Mouse (Mus musculus) midbrain, postnatal 0 days (tissue): ENCODE results near the gene Mtmr6. TPM values are rescaled to one million over a fixed set of nuclear protein-coding genes. Genes with fewer than 3 reads are reported as not detected.

Source experiments
- ATAC-seq: fragments of 200-750 bp; cut with Nextera tagmentation; 2 replicates; pipeline ENCODE4 v1.8.0; 2017; ENCODE audit warnings: moderate number of reproducible peaks, mild to moderate bottlenecking, moderate TSS enrichment, moderate library complexity; ENCODE audit not compliant: low FRiP score
- DNase-seq: peaks from one replicate; pipeline ENCODE4 v3.0.0-alpha.2; 2015; ENCODE audit warnings: low spot score
- H3K27ac ChIP-seq: fragments of 300-500 bp; sonication (generic); 2 replicates; pipeline ENCODE4 v1.5.1; 2014; ENCODE audit warnings: low read depth, mild to moderate bottlenecking, low read length, mixed read lengths
- H3K27me3 ChIP-seq: fragments of 300-500 bp; sonication (generic); 2 replicates; pipeline ENCODE4 v1.6.1; 2014; ENCODE audit warnings: low read length, control low read depth, mixed read lengths; ENCODE audit not compliant: insufficient read depth
- H3K36me3 ChIP-seq: fragments of 300-500 bp; sonication (generic); 2 replicates; pipeline ENCODE4 v1.6.1; 2014; ENCODE audit warnings: low read length, control low read depth, mixed read lengths; ENCODE audit not compliant: insufficient read depth
- H3K4me1 ChIP-seq: fragments of 300-500 bp; sonication (generic); 2 replicates; pipeline ENCODE4 v1.6.1; 2014; ENCODE audit warnings: mild to moderate bottlenecking, control low read depth, antibody characterized with exemption, low read length, mixed read lengths; ENCODE audit not compliant: insufficient read depth
- H3K4me2 ChIP-seq: fragments of 300-500 bp; sonication (generic); 2 replicates; pipeline ENCODE4 v1.6.1; 2014; ENCODE audit warnings: low read depth, mild to moderate bottlenecking, low read length, mixed read lengths; ENCODE audit not compliant: poor library complexity, severe bottlenecking
- H3K4me3 ChIP-seq: fragments of 300-500 bp; sonication (generic); 2 replicates; pipeline ENCODE4 v1.5.1; 2014; ENCODE audit warnings: low read depth, mild to moderate bottlenecking, low read length, moderate library complexity
- H3K9ac ChIP-seq: fragments of 300-500 bp; sonication (generic); replicated peaks from 2 replicates; pipeline ENCODE4 v1.6.1; 2014; ENCODE audit warnings: mild to moderate bottlenecking, low read length, moderate library complexity, mixed read lengths; ENCODE audit not compliant: poor library complexity, severe bottlenecking
- H3K9me3 ChIP-seq: fragments of 300-500 bp; sonication (generic); 2 replicates; pipeline ENCODE4 v1.6.1; 2016; ENCODE audit warnings: low read length, control low read depth
- CTCF ChIP-seq: IDR thresholded peaks from 2 replicates; pipeline ENCODE4 v1.5.1; 2016; ENCODE audit warnings: antibody characterized with exemption, mild to moderate bottlenecking
- WGBS: fragments of 180-500 bp; shearing (Covaris S2); extraction: QIAGEN DNeasy Blood & Tissue Kit; methylation state at CpG from one replicate; pipeline ENCODE4 v1.1.7; 2014; 5-methylcytosine and 5-hydroxymethylcytosine counted together
- polyA plus RNA-seq: library from polyadenylated mRNA; unstranded; fragments of >200 nt; fragmentation: Nextera tagmentation; extraction: Ambion mirVana; gene quantifications from 2 replicates; pipeline ENCODE4 v1.2.1, GENCODE M21; 2015
- total RNA-seq: library from RNA; depleted of rRNA; stranded (reverse); fragments of >200 nt; gene quantifications from 2 replicates; pipeline ENCODE4 v1.2.3, GENCODE M21; 2014

Gene Mtmr6
- total and polyA plus RNA-seq, 2 experiments from 2014 or later, result 36.1 to 57.7 TPM

GRCm38 (mm10) chr14:60301024-60301423 is 36.0 kb downstream of the Mtmr6 start:
- Histone ChIP-seq H3K4me2 (no peak overlapping the region), H3K9me3 (no peaks in the 10 kb centered on the region), H3K27me3 (no peaks in the 10 kb centered on the region), H3K9ac (no peak overlapping the region), H3K27ac (no peak overlapping the region), H3K4me1 (no peaks in the 10 kb centered on the region), H3K4me3 (no peak overlapping the region), H3K36me3 (peaks cover 35% of the 10 kb centered on the region)
- WGBS, result 29% methylated on average over 6 of the region's 6 CpGs
- DNase-seq (no peak), ATAC-seq (no peak)
- no peak for TF ChIP-seq CTCF

- H3K27ac ChIP-seq, result no peak overlapping the region
- H3K9me3 ChIP-seq, result no peaks in the 10 kb centered on the region
- ATAC-seq (no peak), DNase-seq (peak; percentile 11)
- no peak overlapping the region for H3K4me2 ChIP-seq
- H3K36me3 ChIP-seq, result peaks cover 22% of the 10 kb centered on the region
- WGBS, result 55% methylated on average over 4 of the region's 4 CpGs
- TF ChIP-seq CTCF, result no peak
- H3K27me3 ChIP-seq, result no peaks in the 10 kb centered on the region
- no peaks in the 10 kb centered on the region for H3K4me1 ChIP-seq
- no peak overlapping the region for H3K9ac ChIP-seq
- H3K4me3 ChIP-seq, result no peak overlapping the region
Measured at GRCm38 (mm10) chr14:60302441-60302840, 37.4 kb downstream of the Mtmr6 start.

- H3K27ac ChIP-seq, result no peak overlapping the region
- 97% methylated on average over 2 of the region's 2 CpGs for WGBS
- no peaks in the 10 kb centered on the region for H3K4me1 ChIP-seq
- no peaks in the 10 kb centered on the region for H3K27me3 ChIP-seq
- DNase-seq (peak; percentile 68), ATAC-seq (no peak)
- no peak overlapping the region for H3K4me3 ChIP-seq
- no peak overlapping the region for H3K9ac ChIP-seq
- no peak for TF ChIP-seq CTCF
- H3K9me3 ChIP-seq, result no peaks in the 10 kb centered on the region
- peaks cover 19% of the 10 kb centered on the region for H3K36me3 ChIP-seq
- no peak overlapping the region for H3K4me2 ChIP-seq
Measured at GRCm38 (mm10) chr14:60304441-60305220, 39.6 kb downstream of the Mtmr6 start.

- WGBS, result 62% methylated on average over 6 of the region's 6 CpGs
- no peak overlapping the region for H3K9ac ChIP-seq
- H3K27ac ChIP-seq, result no peak overlapping the region
- no peaks in the 10 kb centered on the region for H3K4me1 ChIP-seq
- H3K4me2 ChIP-seq, result no peak overlapping the region
- H3K27me3 ChIP-seq, result no peaks in the 10 kb centered on the region
- H3K36me3 ChIP-seq, result peaks cover 6% of the 10 kb centered on the region
- DNase-seq (peak; percentile 37), ATAC-seq (no peak)
- no peaks in the 10 kb centered on the region for H3K9me3 ChIP-seq
- TF ChIP-seq CTCF, result peak; percentile 65
- no peak overlapping the region for H3K4me3 ChIP-seq
Measured at GRCm38 (mm10) chr14:60308113-60308512, 43.1 kb downstream of the Mtmr6 start.

- TF ChIP-seq CTCF, result no peak
- no peak overlapping the region for H3K9ac ChIP-seq
- no peaks in the 10 kb centered on the region for H3K36me3 ChIP-seq
- H3K9me3 ChIP-seq, result no peaks in the 10 kb centered on the region
- H3K27ac ChIP-seq, result no peak overlapping the region
- peak; percentile 26 for DNase-seq
- H3K4me3 ChIP-seq, result no peak overlapping the region
- WGBS, result 35% methylated on average over 4 of the region's 4 CpGs
- no peak overlapping the region for H3K4me2 ChIP-seq
- no peaks in the 10 kb centered on the region for H3K4me1 ChIP-seq
- H3K27me3 ChIP-seq, result no peaks in the 10 kb centered on the region
- ATAC-seq, result no peak
Measured at GRCm38 (mm10) chr14:60310691-60311090, 45.7 kb downstream of the Mtmr6 start.

- TF ChIP-seq CTCF, result no peak
- Histone ChIP-seq H3K9ac (no peak overlapping the region), H3K9me3 (no peaks in the 10 kb centered on the region), H3K36me3 (no peaks in the 10 kb centered on the region), H3K27ac (no peak overlapping the region), H3K27me3 (no peaks in the 10 kb centered on the region), H3K4me2 (no peak overlapping the region), H3K4me1 (no peaks in the 10 kb centered on the region), H3K4me3 (no peak overlapping the region)
- ATAC-seq (no peak), DNase-seq (no peak)
- 98% methylated on average over 1 of the region's 1 CpGs for WGBS
Measured at GRCm38 (mm10) chr14:60319231-60319630, 54.2 kb downstream of the Mtmr6 start.
